Mouse (Mus musculus) retina, postnatal 7 days (tissue): Measurements from ENCODE around the gene Twf2.

Experiments used
- DNase-seq: peaks from one replicate; pipeline ENCODE4 v3.0.0-alpha.2; 2012; ENCODE audit warnings: low read depth, low spot score

Twf2 gene

GRCm38 (mm10) chr9:106179454-106179853, 23.5 kb upstream of the Twf2 start:
- DNase-seq, result no peak

- no peak for DNase-seq
Measured at GRCm38 (mm10) chr9:106179964-106180363, 22.9 kb upstream of the Twf2 start.

GRCm38 (mm10) chr9:106182146-106182545, 20.8 kb upstream of the Twf2 start:
- no peak for DNase-seq

GRCm38 (mm10) chr9:106183996-106184395, 18.9 kb upstream of the Twf2 start:
- DNase-seq, result no peak

- DNase-seq, result no peak
Measured at GRCm38 (mm10) chr9:106191355-106191754, 11.6 kb upstream of the Twf2 start.

GRCm38 (mm10) chr9:106192024-106192423, 10.9 kb upstream of the Twf2 start:
- no peak for DNase-seq

GRCm38 (mm10) chr9:106192998-106193397, 9.9 kb upstream of the Twf2 start:
- DNase-seq, result no peak

- DNase-seq, result no peak
Measured at GRCm38 (mm10) chr9:106193930-106194807, 8.7 kb upstream of the Twf2 start.

- DNase-seq, result no peak
Measured at GRCm38 (mm10) chr9:106195693-106196092, 7.2 kb upstream of the Twf2 start.

GRCm38 (mm10) chr9:106197081-106197713, 5.7 kb upstream of the Twf2 start:
- no peak for DNase-seq

GRCm38 (mm10) chr9:106197732-106198131, 5.2 kb upstream of the Twf2 start:
- no peak for DNase-seq

- DNase-seq, result no peak
Measured at GRCm38 (mm10) chr9:106198962-106199458, 3.9 kb upstream of the Twf2 start.

GRCm38 (mm10) chr9:106199535-106200272, 3.2 kb upstream of the Twf2 start, which contains the start of gene Ppm1m:
TSS of gene Ppm1m (minus strand) at chr9:106199746.
- DNase-seq, result no peak

- no peak for DNase-seq
Measured at GRCm38 (mm10) chr9:106201895-106202294, 1.0 kb upstream of the Twf2 start.

- DNase-seq, result no peak
Measured at GRCm38 (mm10) chr9:106203990-106204851, 1.3 kb downstream of the Twf2 start.

GRCm38 (mm10) chr9:106205713-106206290, 2.9 kb downstream of the Twf2 start:
- DNase-seq, result no peak

- DNase-seq, result no peak
Measured at GRCm38 (mm10) chr9:106206515-106206914, 3.6 kb downstream of the Twf2 start.

- DNase-seq, result no peak
Measured at GRCm38 (mm10) chr9:106208181-106208580, 5.3 kb downstream of the Twf2 start.

- no peak for DNase-seq
Measured at GRCm38 (mm10) chr9:106209954-106210353, 7.0 kb downstream of the Twf2 start.

GRCm38 (mm10) chr9:106210853-106211609, 8.1 kb downstream of the Twf2 start:
- DNase-seq, result no peak
